Mouse (Mus musculus) intestine, embryonic 14.5 days (tissue): ENCODE results near the gene Hoxa3. TPM values are rescaled to one million over a fixed set of nuclear protein-coding genes. Genes with fewer than 3 reads are reported as not detected.

ENCODE experiments used
- ATAC-seq: fragments of 200-750 bp; cut with Nextera tagmentation; replicated peaks from 2 replicates; pipeline ENCODE4 v1.8.0; 2017; ENCODE audit warnings: low read depth, moderate number of reproducible peaks, moderate TSS enrichment, moderate library complexity; ENCODE audit not compliant: low FRiP score, low TSS enrichment
- DNase-seq: peaks from one replicate; pipeline ENCODE4 v3.0.0-alpha.2; 2018; ENCODE audit warnings: low spot score
- H3K27ac ChIP-seq: fragments of 300-500 bp; sonication (generic); 2 replicates; pipeline ENCODE4 v1.5.1; 2014; ENCODE audit warnings: low read depth, mild to moderate bottlenecking, control low read depth
- H3K27me3 ChIP-seq: fragments of 300-500 bp; sonication (generic); replicated peaks from 2 replicates; pipeline ENCODE4 v1.6.1; 2014; ENCODE audit warnings: low read length, control low read depth; ENCODE audit not compliant: control insufficient read depth, insufficient read depth
- H3K36me3 ChIP-seq: fragments of 300-500 bp; sonication (generic); 2 replicates; pipeline ENCODE4 v1.6.1; 2014; ENCODE audit warnings: low read length, control low read depth; ENCODE audit not compliant: control insufficient read depth, insufficient read depth
- H3K4me1 ChIP-seq: fragments of 300-500 bp; sonication (generic); replicated peaks from 2 replicates; pipeline ENCODE4 v1.6.1; 2014; ENCODE audit warnings: low read length, control low read depth, mixed read lengths; ENCODE audit not compliant: control insufficient read depth, insufficient read depth
- H3K4me2 ChIP-seq: fragments of 300-500 bp; sonication (generic); 2 replicates; pipeline ENCODE4 v1.6.1; 2014; ENCODE audit warnings: low read length
- H3K4me3 ChIP-seq: fragments of 300-500 bp; sonication (generic); 2 replicates; pipeline ENCODE4 v1.5.1; 2014; ENCODE audit warnings: low read depth, low read length, control low read depth, mixed read lengths
- H3K9ac ChIP-seq: fragments of 300-500 bp; sonication (generic); 2 replicates; pipeline ENCODE4 v1.6.1; 2014; ENCODE audit warnings: mild to moderate bottlenecking, low read length
- H3K9me3 ChIP-seq: fragments of 300-500 bp; sonication (generic); 2 replicates; pipeline ENCODE4 v1.6.1; 2016; ENCODE audit warnings: low read length, control low read depth; ENCODE audit not compliant: control insufficient read depth
- whole genome bisulfite sequencing: fragments of 180-500 bp; shearing (Covaris S2); extraction: QIAGEN DNeasy Blood & Tissue Kit; methylation state at CpG from one replicate; pipeline ENCODE4 v1.1.7; 2014; 5-methylcytosine and 5-hydroxymethylcytosine counted together
- polyA plus RNA-seq: library from polyadenylated mRNA; unstranded; fragments of >200 nt; fragmentation: Nextera tagmentation; extraction: Ambion mirVana; gene quantifications from 2 replicates; pipeline ENCODE4 v1.2.1, GENCODE M21; 2014

The Hoxa3 gene
- polyA plus RNA-seq, result 9.2 and 9.7 TPM in 2 replicates

- Histone ChIP-seq H3K9me3 (no peaks in the 10 kb centered on the region), H3K27me3 (peaks cover 86% of the 10 kb centered on the region), H3K4me3 (peak within 1 kb of the TSS; percentile 64), H3K27ac (peak within 1 kb of the TSS; percentile 87), H3K4me1 (peaks cover 30% of the 10 kb centered on the region), H3K9ac (peak within 1 kb of the TSS; percentile 69), H3K4me2 (peak within 1 kb of the TSS; percentile 78), H3K36me3 (no peaks in the 10 kb centered on the region)
- 5% methylated on average over 38 of the region's 38 CpGs for WGBS
- ATAC-seq (peak; percentile 36; the same call in 1 of the 2 replicates), DNase-seq (peak; percentile 78)
Measured at GRCm38 (mm10) chr6:52213119-52213986, at the start of gene Hoxa3, which contains the start of gene Gm28308. TSS of gene Hoxa3 (minus strand) at chr6:52213336. TSS of gene Gm28308 (minus strand) at chr6:52213339.

- no peak overlapping the region for H3K4me2 ChIP-seq
- peaks cover 11% of the 10 kb centered on the region; the same call in 1 of the 2 replicates for H3K4me1 ChIP-seq
- ATAC-seq (no peak), DNase-seq (peak; percentile 82)
- WGBS, result 3% methylated on average over 24 of the region's 24 CpGs
- H3K9ac ChIP-seq, result no peak overlapping the region
- no peak overlapping the region for H3K4me3 ChIP-seq
- H3K27ac ChIP-seq, result no peak overlapping the region
- peaks cover 98% of the 10 kb centered on the region for H3K27me3 ChIP-seq
- no peaks in the 10 kb centered on the region for H3K36me3 ChIP-seq
- no peaks in the 10 kb centered on the region for H3K9me3 ChIP-seq
Measured at GRCm38 (mm10) chr6:52262463-52263320, 49.6 kb upstream of the Hoxa3 start.

GRCm38 (mm10) chr6:52261751-52262462 is 48.8 kb upstream of the Hoxa3 start:
- WGBS, result 3% methylated on average over 9 of the region's 9 CpGs

GRCm38 (mm10) chr6:52260654-52261575 is 47.8 kb upstream of the Hoxa3 start, which contains the start of gene Hoxa13:
TSS of gene Hoxa13 (minus strand) at chr6:52260880.
- Histone ChIP-seq H3K27ac (no peak within 1 kb of the TSS), H3K9ac (peak within 1 kb of the TSS; percentile 30), H3K27me3 (peaks cover 98% of the 10 kb centered on the region), H3K4me3 (peak within 1 kb of the TSS; percentile 38), H3K4me2 (peak within 1 kb of the TSS; percentile 63), H3K9me3 (no peaks in the 10 kb centered on the region), H3K36me3 (no peaks in the 10 kb centered on the region), H3K4me1 (peaks cover 11% of the 10 kb centered on the region; the same call in 1 of the 2 replicates)
- ATAC-seq, result peak; percentile 75
- 0% methylated on average over 49 of the region's 72 CpGs for WGBS
- DNase-seq, result peak; percentile 78

More at GRCm38 (mm10) chr6:52261751-52262462, 48.8 kb upstream of the Hoxa3 start:
- no peaks in the 10 kb centered on the region for H3K36me3 ChIP-seq
- DNase-seq (peak; percentile 80), ATAC-seq (no peak)
- H3K27ac ChIP-seq, result no peak overlapping the region
- no peak overlapping the region for H3K4me3 ChIP-seq
- no peak overlapping the region for H3K4me2 ChIP-seq
- H3K27me3 ChIP-seq, result peaks cover 98% of the 10 kb centered on the region
- no peak overlapping the region for H3K9ac ChIP-seq
- peaks cover 11% of the 10 kb centered on the region; the same call in 1 of the 2 replicates for H3K4me1 ChIP-seq
- H3K9me3 ChIP-seq, result no peaks in the 10 kb centered on the region

- Histone ChIP-seq H3K9me3 (no peaks in the 10 kb centered on the region), H3K36me3 (no peaks in the 10 kb centered on the region), H3K4me3 (peak overlapping the region; percentile 38), H3K4me1 (peaks cover 11% of the 10 kb centered on the region; the same call in 1 of the 2 replicates), H3K9ac (peak overlapping the region; percentile 30), H3K4me2 (peak overlapping the region; percentile 63), H3K27me3 (peaks cover 98% of the 10 kb centered on the region), H3K27ac (no peak overlapping the region)
- under 1% methylated on average over 35 of the region's 39 CpGs for WGBS
- DNase-seq, result peak; percentile 77
- no peak for ATAC-seq
Measured at GRCm38 (mm10) chr6:52259811-52260261, 46.7 kb upstream of the Hoxa3 start.

GRCm38 (mm10) chr6:52259081-52259790 is 46.1 kb upstream of the Hoxa3 start:
- Histone ChIP-seq H3K36me3 (no peaks in the 10 kb centered on the region), H3K9me3 (no peaks in the 10 kb centered on the region), H3K4me3 (peak overlapping the region; percentile 38), H3K27ac (no peak overlapping the region), H3K4me1 (peaks cover 11% of the 10 kb centered on the region; the same call in 1 of the 2 replicates), H3K9ac (peak overlapping the region; percentile 30; the same call in 1 of the 2 replicates), H3K4me2 (peak overlapping the region; percentile 63), H3K27me3 (peaks cover 98% of the 10 kb centered on the region)
- DNase-seq (peak; percentile 81), ATAC-seq (no peak)
- 1% methylated on average over 25 of the region's 25 CpGs for WGBS

GRCm38 (mm10) chr6:52256956-52257355 is 43.8 kb upstream of the Hoxa3 start:
- Histone ChIP-seq H3K4me3 (peak overlapping the region; percentile 13; the same call in 1 of the 2 replicates), H3K27me3 (peaks cover 97% of the 10 kb centered on the region), H3K4me2 (peak overlapping the region; percentile 6; the same call in 1 of the 2 replicates), H3K27ac (no peak overlapping the region), H3K9me3 (no peaks in the 10 kb centered on the region), H3K4me1 (peaks cover 15% of the 10 kb centered on the region; the same call in 1 of the 2 replicates), H3K36me3 (no peaks in the 10 kb centered on the region), H3K9ac (no peak overlapping the region)
- 0% methylated on average over 6 of the region's 6 CpGs for WGBS
- peak; percentile 94 for DNase-seq
- no peak for ATAC-seq
